In the genomic region with DNA sequence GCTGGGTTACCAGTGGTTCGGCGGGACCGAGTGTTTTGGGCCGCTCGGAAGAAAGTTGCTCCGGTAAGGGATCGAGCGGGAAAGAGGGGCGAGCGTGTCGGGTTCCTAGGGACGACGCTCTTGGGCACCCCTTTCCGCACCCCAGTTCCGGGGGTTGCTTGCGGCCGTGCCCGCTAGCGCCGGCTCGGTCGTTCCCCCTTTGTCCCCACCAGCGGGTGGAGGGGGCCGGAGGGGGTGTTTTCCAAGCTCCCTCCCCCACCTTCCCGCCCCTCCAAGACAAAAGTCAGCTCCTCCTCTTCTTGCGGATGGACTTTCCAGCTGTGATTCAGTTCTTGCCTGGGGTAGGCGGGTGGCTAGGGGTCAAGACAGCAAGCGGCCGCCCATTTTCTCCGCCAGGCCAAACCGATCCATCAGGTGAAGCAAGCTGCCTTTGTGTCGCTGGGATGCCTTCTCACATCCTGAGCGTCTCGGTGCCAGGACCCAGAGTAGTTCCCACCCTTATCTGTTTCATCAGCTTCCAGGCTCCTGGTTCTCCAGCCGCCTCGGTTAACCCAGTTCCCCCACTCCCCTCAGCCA, we compare ENCODE assay signal across 8 mouse cellular contexts. TPM values are rescaled to one million over a fixed set of nuclear protein-coding genes. Genes with fewer than 3 reads are reported as not detected.
DNase-seq lines count a peak whose midpoint lies in the region; ATAC-seq and TF ChIP-seq lines count a peak whose summit lies in the region.

No protein-coding gene starts in this region.

- WGBS in bone marrow, adult 2 months, result under 1% methylated on average over 36 of the region's 36 CpGs
- under 1% methylated on average over 36 of the region's 36 CpGs for WGBS in hindbrain, postnatal 0 days
- WGBS in liver, embryonic 13.5 days (ENCODE audit: insufficient replicate concordance), result under 1% methylated on average over 36 of the region's 36 CpGs
- under 1% methylated on average over 36 of the region's 36 CpGs for WGBS in neural tube, embryonic 13.5 days

- H3K4me2 ChIP-seq in hindbrain, postnatal 0 days (ENCODE audit: low read depth, low read length), result peak overlapping the region; percentile 91
- H3K4me2 ChIP-seq in liver, embryonic 13.5 days, result peak overlapping the region; percentile 99
- H3K4me2 ChIP-seq in neural tube, embryonic 13.5 days, result peak overlapping the region; percentile 90

- H3K4me3 ChIP-seq in bone marrow, adult 2 months (replicated peaks; ENCODE audit: control insufficient read depth, low read depth, low read length), result peak overlapping the region; percentile 81
- H3K4me3 ChIP-seq in hindbrain, postnatal 0 days (ENCODE audit: low read length), result peak overlapping the region; percentile 66
- H3K4me3 ChIP-seq in liver, embryonic 13.5 days (replicated peaks), result peak overlapping the region; percentile 78
- peak overlapping the region; percentile 89 for H3K4me3 ChIP-seq in neural tube, embryonic 13.5 days

- H3K9ac ChIP-seq in hindbrain, postnatal 0 days (replicated peaks; ENCODE audit: low read length), result peak overlapping the region; percentile 72
- H3K9ac ChIP-seq in liver, embryonic 13.5 days, result peak overlapping the region; percentile 85
- peak overlapping the region; percentile 98 for H3K9ac ChIP-seq in neural tube, embryonic 13.5 days

- no peak for TF ChIP-seq CTCF in bone marrow, adult 2 months (IDR thresholded peaks at IDR 0.05; ENCODE audit: control insufficient read depth, insufficient read depth, low read length)
- 0 out of 2 replicates have a peak, but pooled peaks have one; percentile 1 for TF ChIP-seq CTCF in hindbrain, postnatal 0 days (IDR thresholded peaks at IDR 0.05; ENCODE audit: low read depth)

- peak; percentile 25 for ATAC-seq in hindbrain, postnatal 0 days
- ATAC-seq in liver, embryonic 13.5 days (ENCODE audit: low read depth), result no peak
- peak; percentile 33 for ATAC-seq in neural tube, embryonic 13.5 days (ENCODE audit: low read depth)
- no peak for ATAC-seq in monocyte, adult 5-6 weeks (replicated peaks; ENCODE audit: insufficient number of reproducible peaks, low FRiP score, low TSS enrichment, poor library complexity, severe bottlenecking)

- H3K36me3 ChIP-seq in hindbrain, postnatal 0 days (ENCODE audit: insufficient read depth, low read length), result no peaks in the 10 kb centered on the region
- no peaks in the 10 kb centered on the region for H3K36me3 ChIP-seq in liver, embryonic 13.5 days
- peaks cover 12% of the 10 kb centered on the region for H3K36me3 ChIP-seq in neural tube, embryonic 13.5 days

- peak; percentile 26 for DNase-seq in layer of hippocampus, adult 11-12 months (ENCODE audit: low spot score)
- DNase-seq in layer of hippocampus, adult 9-10 months (ENCODE audit: low spot score), result no peak
- peak; percentile 59 for DNase-seq in forelimb bud, embryonic 11.5 days (ENCODE audit: low read depth, low spot score)
- peak; percentile 71 for DNase-seq in hindbrain, postnatal 0 days (ENCODE audit: low spot score)
- no peak for DNase-seq in liver, embryonic 13.5 days

- H3K4me1 ChIP-seq in bone marrow, adult 2 months (ENCODE audit: control insufficient read depth, insufficient read depth, low read length), result peaks cover 5% of the 10 kb centered on the region
- peaks cover 18% of the 10 kb centered on the region for H3K4me1 ChIP-seq in hindbrain, postnatal 0 days (ENCODE audit: insufficient read depth, low read length)
- H3K4me1 ChIP-seq in liver, embryonic 13.5 days (replicated peaks), result peaks cover 91% of the 10 kb centered on the region
- peaks cover 49% of the 10 kb centered on the region for H3K4me1 ChIP-seq in neural tube, embryonic 13.5 days (replicated peaks)

- H3K27ac ChIP-seq in bone marrow, adult 2 months (ENCODE audit: control insufficient read depth, insufficient read depth, low read depth, low read length, poor library complexity), result peak overlapping the region; percentile 97
- peak overlapping the region; percentile 91 for H3K27ac ChIP-seq in hindbrain, postnatal 0 days
- H3K27ac ChIP-seq in liver, embryonic 13.5 days, result peak overlapping the region; percentile 86
- H3K27ac ChIP-seq in neural tube, embryonic 13.5 days (replicated peaks), result peak overlapping the region; percentile 97

- no peaks in the 10 kb centered on the region for H3K27me3 ChIP-seq in hindbrain, postnatal 0 days (ENCODE audit: insufficient read depth, low read length)
- 0 out of 2 replicates have a peak, but pooled peaks cover 5% of the 10 kb centered on the region for H3K27me3 ChIP-seq in liver, embryonic 13.5 days
- no peaks in the 10 kb centered on the region for H3K27me3 ChIP-seq in neural tube, embryonic 13.5 days

- no peak for TF ChIP-seq POLR2A in bone marrow, adult 2 months (IDR thresholded peaks at IDR 0.05; ENCODE audit: borderline replicate concordance, control insufficient read depth, low read depth, low read length)

- no peaks in the 10 kb centered on the region for H3K9me3 ChIP-seq in hindbrain, postnatal 0 days (ENCODE audit: low read length)
- H3K9me3 ChIP-seq in liver, embryonic 13.5 days (replicated peaks), result no peaks in the 10 kb centered on the region
- no peaks in the 10 kb centered on the region for H3K9me3 ChIP-seq in neural tube, embryonic 13.5 days

RNA-seq across cellular contexts. Expression of a gene that starts 15.9 kb away (rescaled TPM):
- 39.3 and 96.1 TPM in 2 replicates for polyA plus RNA-seq in bone marrow, adult 2 months (2011; ENCODE audit: insufficient read depth, insufficient read length, low replicate concordance, missing spikeins)
- total RNA-seq in hindbrain, postnatal 0 days (2014; rRNA removed), result 93.4 and 100 TPM in 2 replicates
- 56.0 and 57.1 TPM in 2 replicates for polyA plus RNA-seq in hindbrain, postnatal 0 days (2015; fragmentation: Nextera tagmentation; extraction: Ambion mirVana)
- polyA plus RNA-seq in liver, embryonic 13.5 days (2015; fragmentation: Nextera tagmentation; extraction: Ambion mirVana), result 16.4 and 17.9 TPM in 2 replicates
- polyA plus RNA-seq in neural tube, embryonic 13.5 days (2015; fragmentation: Nextera tagmentation; extraction: Ambion mirVana), result 146 and 157 TPM in 2 replicates
- total RNA-seq in monocyte, adult 5-6 weeks (2017), result 88.9 to 183 TPM (median 90.0 TPM) in 3 replicates

RNA-seq across cellular contexts. Expression of a gene that starts 31.3 kb away (rescaled TPM):
- polyA plus RNA-seq in bone marrow, adult 2 months (2011; ENCODE audit: insufficient read depth, insufficient read length, low replicate concordance, missing spikeins), result not detected in 2 replicates
- not detected in 2 replicates for total RNA-seq in hindbrain, postnatal 0 days (2014; rRNA removed)
- not detected in 2 replicates for polyA plus RNA-seq in hindbrain, postnatal 0 days (2015; fragmentation: Nextera tagmentation; extraction: Ambion mirVana)
- not detected in 2 replicates for polyA plus RNA-seq in liver, embryonic 13.5 days (2015; fragmentation: Nextera tagmentation; extraction: Ambion mirVana)
- polyA plus RNA-seq in neural tube, embryonic 13.5 days (2015; fragmentation: Nextera tagmentation; extraction: Ambion mirVana), result not detected in 2 replicates
- total RNA-seq in monocyte, adult 5-6 weeks (2017), result not detected in 3 replicates

RNA-seq across cellular contexts. Expression of a gene that starts 45.9 kb away (rescaled TPM):
- 46.1 and 84.8 TPM in 2 replicates for polyA plus RNA-seq in bone marrow, adult 2 months (2011; ENCODE audit: insufficient read depth, insufficient read length, low replicate concordance, missing spikeins)
- 247 and 307 TPM in 2 replicates for total RNA-seq in hindbrain, postnatal 0 days (2014; rRNA removed)
- 209 and 210 TPM in 2 replicates for polyA plus RNA-seq in hindbrain, postnatal 0 days (2015; fragmentation: Nextera tagmentation; extraction: Ambion mirVana)
- 187 and 206 TPM in 2 replicates for polyA plus RNA-seq in liver, embryonic 13.5 days (2015; fragmentation: Nextera tagmentation; extraction: Ambion mirVana)
- 157 and 164 TPM in 2 replicates for polyA plus RNA-seq in neural tube, embryonic 13.5 days (2015; fragmentation: Nextera tagmentation; extraction: Ambion mirVana)
- 23.2 to 70.0 TPM (median 35.5 TPM) in 3 replicates for total RNA-seq in monocyte, adult 5-6 weeks (2017)

Comparison
In these comparisons a context has a peak if more than half of its experiments do, and no peak if none do; other contexts are left out.
1. DNase-seq: peak in layer of hippocampus, adult 11-12 months (single experiment), forelimb bud, embryonic 11.5 days (single experiment) and hindbrain, postnatal 0 days (single experiment); none in layer of hippocampus, adult 9-10 months (single experiment) and liver, embryonic 13.5 days (single experiment).
2. ATAC-seq: peak in hindbrain, postnatal 0 days (single experiment) and neural tube, embryonic 13.5 days (single experiment); none in liver, embryonic 13.5 days (single experiment) and monocyte, adult 5-6 weeks (single experiment).
3. Peak in every context shown above with its lines, with median percentiles within 50 percentile points of each other: H3K27ac ChIP-seq, H3K4me3 ChIP-seq, H3K4me2 ChIP-seq and H3K9ac ChIP-seq.